Mouse (Mus musculus) heart, embryonic 10.5 days (tissue): Measurements from ENCODE around the gene Cttn. TPM values are rescaled to one million over a fixed set of nuclear protein-coding genes. Genes with fewer than 3 reads are reported as not detected.

Experiments
- DNase-seq: peaks from one replicate; pipeline ENCODE4 v3.0.0-alpha.2; 2017; ENCODE audit warnings: low spot score
- H3K27ac ChIP-seq: fragments of 300-500 bp; sonication (generic); 2 replicates; pipeline ENCODE4 v1.5.1; 2016; ENCODE audit warnings: mild to moderate bottlenecking
- H3K27me3 ChIP-seq: fragments of 300-500 bp; sonication (generic); 2 replicates; pipeline ENCODE4 v1.6.1; 2016; ENCODE audit warnings: mild to moderate bottlenecking; ENCODE audit not compliant: poor library complexity, insufficient read depth, severe bottlenecking
- H3K36me3 ChIP-seq: fragments of 300-500 bp; sonication (generic); 2 replicates; pipeline ENCODE4 v1.6.1; 2016; ENCODE audit warnings: mild to moderate bottlenecking, moderate library complexity
- H3K4me1 ChIP-seq: fragments of 300-500 bp; sonication (generic); 2 replicates; pipeline ENCODE4 v1.6.1; 2016; ENCODE audit warnings: mild to moderate bottlenecking
- H3K4me3 ChIP-seq: fragments of 300-500 bp; sonication (generic); 2 replicates; pipeline ENCODE4 v1.5.1; 2016; ENCODE audit warnings: mild to moderate bottlenecking, moderate library complexity
- H3K9me3 ChIP-seq: fragments of 300-500 bp; sonication (generic); 2 replicates; pipeline ENCODE4 v1.6.1; 2016; ENCODE audit warnings: mild to moderate bottlenecking, moderate library complexity
- WGBS: fragments of 180-500 bp; shearing (Covaris S2); methylation state at CpG from one replicate; pipeline ENCODE4 v1.1.7; 2016; 5-methylcytosine and 5-hydroxymethylcytosine counted together
- polyA plus RNA-seq: library from polyadenylated mRNA; unstranded; fragments of >200 nt; fragmentation: Nextera tagmentation; extraction: Ambion mirVana; gene quantifications from 2 replicates; pipeline ENCODE4 v1.2.1, GENCODE M21; 2016

Gene Cttn
- polyA plus RNA-seq, 1 experiment from 2014 or later = 174 TPM

GRCm38 (mm10) chr7:144471103-144471502 is 294 bp upstream of the Cttn start:
- peaks cover 16% of the 10 kb centered on the region for H3K36me3 ChIP-seq
- peak overlapping the region; percentile 92 for H3K27ac ChIP-seq
- 82% methylated on average over 2 of the region's 2 CpGs for WGBS
- H3K27me3 ChIP-seq = no peaks in the 10 kb centered on the region
- H3K4me1 ChIP-seq = peaks cover 39% of the 10 kb centered on the region
- no peak for DNase-seq
- H3K9me3 ChIP-seq = no peaks in the 10 kb centered on the region
- H3K4me3 ChIP-seq = peak overlapping the region; percentile 88

GRCm38 (mm10) chr7:144469908-144470544 is 783 bp downstream of the Cttn start:
- peak overlapping the region; percentile 92 for H3K27ac ChIP-seq
- no peaks in the 10 kb centered on the region for H3K9me3 ChIP-seq
- H3K4me1 ChIP-seq = peaks cover 39% of the 10 kb centered on the region
- DNase-seq = no peak
- WGBS = 1% methylated on average over 31 of the region's 31 CpGs
- peak overlapping the region; percentile 88 for H3K4me3 ChIP-seq
- H3K36me3 ChIP-seq = peaks cover 17% of the 10 kb centered on the region
- H3K27me3 ChIP-seq = no peaks in the 10 kb centered on the region

- no peaks in the 10 kb centered on the region for H3K9me3 ChIP-seq
- peaks cover 37% of the 10 kb centered on the region for H3K4me1 ChIP-seq
- DNase-seq = no peak
- H3K4me3 ChIP-seq = peak overlapping the region; percentile 88
- H3K36me3 ChIP-seq = peaks cover 25% of the 10 kb centered on the region
- H3K27me3 ChIP-seq = no peaks in the 10 kb centered on the region
- WGBS = 19% methylated on average over 4 of the region's 4 CpGs
- peak overlapping the region; percentile 92 for H3K27ac ChIP-seq
Measured at GRCm38 (mm10) chr7:144469181-144469641, 1.6 kb downstream of the Cttn start.

GRCm38 (mm10) chr7:144468741-144469140 is 2.1 kb downstream of the Cttn start:
- Histone ChIP-seq H3K27ac (peak overlapping the region; percentile 92; the same call in 1 of the 2 replicates), H3K36me3 (peaks cover 29% of the 10 kb centered on the region), H3K27me3 (no peaks in the 10 kb centered on the region), H3K9me3 (no peaks in the 10 kb centered on the region), H3K4me3 (peak overlapping the region; percentile 88), H3K4me1 (peaks cover 32% of the 10 kb centered on the region)
- WGBS = 82% methylated on average over 5 of the region's 5 CpGs
- no peak for DNase-seq

- H3K4me1 ChIP-seq = no peaks in the 10 kb centered on the region
Measured at GRCm38 (mm10) chr7:144462577-144462976, 8.2 kb downstream of the Cttn start.

GRCm38 (mm10) chr7:144461246-144461902 is 9.4 kb downstream of the Cttn start:
- H3K4me3 ChIP-seq = no peak overlapping the region
- no peak overlapping the region for H3K27ac ChIP-seq
- no peak for DNase-seq
- H3K4me1 ChIP-seq = no peaks in the 10 kb centered on the region
- peaks cover 96% of the 10 kb centered on the region for H3K36me3 ChIP-seq
- no peaks in the 10 kb centered on the region for H3K9me3 ChIP-seq
- H3K27me3 ChIP-seq = no peaks in the 10 kb centered on the region
- 89% methylated on average over 6 of the region's 6 CpGs for WGBS

More at GRCm38 (mm10) chr7:144462577-144462976, 8.2 kb downstream of the Cttn start:
- no peaks in the 10 kb centered on the region for H3K9me3 ChIP-seq
- no peak overlapping the region for H3K4me3 ChIP-seq
- no peaks in the 10 kb centered on the region for H3K27me3 ChIP-seq
- no peak for DNase-seq
- H3K27ac ChIP-seq = no peak overlapping the region
- peaks cover 84% of the 10 kb centered on the region for H3K36me3 ChIP-seq
- WGBS = 79% methylated on average over 7 of the region's 7 CpGs

- 91% methylated on average over 1 of the region's 1 CpGs for WGBS
- H3K4me3 ChIP-seq = no peak overlapping the region
- H3K9me3 ChIP-seq = no peaks in the 10 kb centered on the region
- DNase-seq = no peak
- H3K27ac ChIP-seq = no peak overlapping the region
- H3K4me1 ChIP-seq = no peaks in the 10 kb centered on the region
- H3K27me3 ChIP-seq = no peaks in the 10 kb centered on the region
- H3K36me3 ChIP-seq = peaks cover 99% of the 10 kb centered on the region
Measured at GRCm38 (mm10) chr7:144458881-144459280, 11.9 kb downstream of the Cttn start.

GRCm38 (mm10) chr7:144450661-144451060 is 20.1 kb downstream of the Cttn start:
- WGBS = 88% methylated on average over 9 of the region's 9 CpGs
- Histone ChIP-seq H3K4me3 (no peak overlapping the region), H3K36me3 (peaks cover 98% of the 10 kb centered on the region), H3K27me3 (no peaks in the 10 kb centered on the region), H3K27ac (no peak overlapping the region), H3K9me3 (no peaks in the 10 kb centered on the region), H3K4me1 (no peaks in the 10 kb centered on the region)
- DNase-seq = no peak

- Histone ChIP-seq H3K4me1 (no peaks in the 10 kb centered on the region), H3K36me3 (peaks cover 98% of the 10 kb centered on the region), H3K4me3 (no peak overlapping the region), H3K27ac (no peak overlapping the region), H3K27me3 (no peaks in the 10 kb centered on the region), H3K9me3 (no peaks in the 10 kb centered on the region)
- 94% methylated on average over 13 of the region's 13 CpGs for WGBS
- no peak for DNase-seq
Measured at GRCm38 (mm10) chr7:144449637-144450570, 20.9 kb downstream of the Cttn start.

- no peaks in the 10 kb centered on the region for H3K9me3 ChIP-seq
- peaks cover 97% of the 10 kb centered on the region for H3K36me3 ChIP-seq
- no peak for DNase-seq
- no peak overlapping the region for H3K4me3 ChIP-seq
- H3K27ac ChIP-seq = no peak overlapping the region
- no peaks in the 10 kb centered on the region for H3K4me1 ChIP-seq
- WGBS = 87% methylated on average over 1 of the region's 1 CpGs
- H3K27me3 ChIP-seq = no peaks in the 10 kb centered on the region
Measured at GRCm38 (mm10) chr7:144448186-144448585, 22.6 kb downstream of the Cttn start.

GRCm38 (mm10) chr7:144447146-144447545 is 23.7 kb downstream of the Cttn start:
- no peak for DNase-seq
- WGBS = 73% methylated on average over 3 of the region's 3 CpGs
- Histone ChIP-seq H3K27me3 (no peaks in the 10 kb centered on the region), H3K4me3 (no peak overlapping the region), H3K27ac (no peak overlapping the region; the same call in 1 of the 2 replicates), H3K9me3 (no peaks in the 10 kb centered on the region), H3K36me3 (peaks cover 97% of the 10 kb centered on the region), H3K4me1 (no peaks in the 10 kb centered on the region)

- Histone ChIP-seq H3K4me3 (no peak overlapping the region), H3K36me3 (peaks cover 98% of the 10 kb centered on the region), H3K27ac (no peak overlapping the region), H3K27me3 (no peaks in the 10 kb centered on the region), H3K4me1 (no peaks in the 10 kb centered on the region), H3K9me3 (no peaks in the 10 kb centered on the region)
- DNase-seq = no peak
- 84% methylated on average over 7 of the region's 7 CpGs for WGBS
Measured at GRCm38 (mm10) chr7:144444788-144445187, 26.0 kb downstream of the Cttn start.

GRCm38 (mm10) chr7:144441976-144442375 is 28.8 kb downstream of the Cttn start:
- no peaks in the 10 kb centered on the region for H3K9me3 ChIP-seq
- WGBS = 85% methylated on average over 4 of the region's 4 CpGs

More at GRCm38 (mm10) chr7:144441976-144442375, 28.8 kb downstream of the Cttn start:
- Histone ChIP-seq H3K4me3 (no peak overlapping the region), H3K36me3 (peaks cover 99% of the 10 kb centered on the region), H3K27me3 (no peaks in the 10 kb centered on the region), H3K27ac (no peak overlapping the region), H3K4me1 (no peaks in the 10 kb centered on the region)
- no peak for DNase-seq
